Mouse (Mus musculus): Measurements from ENCODE around the gene Elobl. TPM values are rescaled to one million over a fixed set of nuclear protein-coding genes. Genes with fewer than 3 reads are reported as not detected.

Gene Elobl
- polyA plus RNA-seq, 2 experiments = not detected

DNA sequence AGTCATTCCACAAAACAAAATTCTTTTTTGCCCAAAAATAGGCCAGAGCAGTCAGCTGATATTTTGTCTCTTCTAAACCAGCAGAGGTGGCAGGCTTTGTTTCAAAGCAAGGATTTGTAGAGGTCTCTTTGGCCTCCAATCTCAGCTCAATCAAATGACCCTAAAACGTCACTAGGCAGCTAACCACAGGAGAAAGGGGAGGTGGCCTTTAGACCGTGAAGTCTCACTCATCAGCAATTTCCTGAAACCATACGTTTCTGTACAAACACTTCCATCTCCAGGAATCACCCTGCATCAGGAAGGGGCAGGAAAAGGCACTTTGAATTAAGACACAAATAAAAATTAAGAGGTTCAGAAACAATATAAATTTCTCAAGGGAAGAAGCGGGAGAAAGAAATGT, 11.9 kb downstream of the Elobl start:
- DNase-seq (ENCODE audit: low spot score) (peak; percentile 33), ATAC-seq (ENCODE audit: low FRiP score, low read depth) (peak; percentile 58; the same call in 1 of the 2 replicates)
- peak overlapping the region; percentile 49 for H3K27ac ChIP-seq (replicated peaks; ENCODE audit: low read depth, low read length)
- under 1% methylated on average over 4 of the region's 4 CpGs for WGBS
- TF ChIP-seq POLR2A (IDR thresholded peaks at IDR 0.05; ENCODE audit: borderline replicate concordance, extremely low read depth, insufficient read depth, insufficient read length) = no peak
- peak overlapping the region; percentile 45 for H3K4me3 ChIP-seq (replicated peaks; ENCODE audit: low read length)
- H3K4me2 ChIP-seq (replicated peaks; ENCODE audit: low read depth, low read length, severe bottlenecking) = peak overlapping the region; percentile 51
- H3K9me3 ChIP-seq (ENCODE audit: control insufficient read depth, low read length) = no peaks in the 10 kb centered on the region
- no peaks in the 10 kb centered on the region for H3K27me3 ChIP-seq (ENCODE audit: control insufficient read depth, insufficient read depth, low read length)
- peak overlapping the region; percentile 52 for H3K9ac ChIP-seq (ENCODE audit: low read depth, low read length, severe bottlenecking)
- H3K4me1 ChIP-seq (ENCODE audit: control insufficient read depth, insufficient read depth, low read length) = peaks cover 11% of the 10 kb centered on the region; the same call in 1 of the 2 replicates
- 0 out of 2 replicates have a peak, but pooled peaks cover 4% of the 10 kb centered on the region for H3K36me3 ChIP-seq (ENCODE audit: control insufficient read depth, insufficient read depth, low read length)

DNA sequence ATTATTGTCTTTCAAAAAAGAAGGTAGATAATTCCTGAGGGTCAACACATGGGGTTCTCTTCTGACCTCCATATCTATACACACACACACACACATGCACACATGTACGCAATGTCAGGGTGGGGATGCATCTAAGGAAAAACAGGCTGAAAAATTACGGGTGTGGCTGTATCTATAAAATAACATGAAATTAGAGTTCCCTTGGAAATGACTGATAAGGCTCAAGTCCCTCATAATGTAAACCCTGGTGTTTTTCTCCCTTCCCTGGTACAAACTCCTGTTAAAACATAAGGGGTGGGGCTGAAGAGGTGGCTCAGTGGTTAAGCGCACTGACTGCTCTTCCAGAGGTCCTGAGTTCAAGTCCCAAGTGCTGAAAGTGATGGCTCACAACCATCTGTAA, 13.1 kb downstream of the Elobl start:
- H3K4me1 ChIP-seq (ENCODE audit: control insufficient read depth, insufficient read depth, low read length) = peaks cover 11% of the 10 kb centered on the region; the same call in 1 of the 2 replicates
- H3K27ac ChIP-seq (replicated peaks; ENCODE audit: low read depth, low read length) = no peak overlapping the region
- H3K36me3 ChIP-seq (ENCODE audit: control insufficient read depth, insufficient read depth, low read length) = peaks cover 11% of the 10 kb centered on the region; the same call in 1 of the 2 replicates
- H3K9ac ChIP-seq (ENCODE audit: low read depth, low read length, severe bottlenecking) = no peak overlapping the region
- WGBS = 95% methylated on average over 3 of the region's 3 CpGs
- ATAC-seq (ENCODE audit: low FRiP score, low read depth) = no peak
- H3K4me3 ChIP-seq (replicated peaks; ENCODE audit: low read length) = no peak overlapping the region
- DNase-seq (ENCODE audit: low spot score) = no peak
- H3K9me3 ChIP-seq (ENCODE audit: control insufficient read depth, low read length) = no peaks in the 10 kb centered on the region
- no peaks in the 10 kb centered on the region for H3K27me3 ChIP-seq (ENCODE audit: control insufficient read depth, insufficient read depth, low read length)
- no peak for TF ChIP-seq POLR2A (IDR thresholded peaks at IDR 0.05; ENCODE audit: borderline replicate concordance, extremely low read depth, insufficient read depth, insufficient read length)
- no peak overlapping the region for H3K4me2 ChIP-seq (replicated peaks; ENCODE audit: low read depth, low read length, severe bottlenecking)

DNA sequence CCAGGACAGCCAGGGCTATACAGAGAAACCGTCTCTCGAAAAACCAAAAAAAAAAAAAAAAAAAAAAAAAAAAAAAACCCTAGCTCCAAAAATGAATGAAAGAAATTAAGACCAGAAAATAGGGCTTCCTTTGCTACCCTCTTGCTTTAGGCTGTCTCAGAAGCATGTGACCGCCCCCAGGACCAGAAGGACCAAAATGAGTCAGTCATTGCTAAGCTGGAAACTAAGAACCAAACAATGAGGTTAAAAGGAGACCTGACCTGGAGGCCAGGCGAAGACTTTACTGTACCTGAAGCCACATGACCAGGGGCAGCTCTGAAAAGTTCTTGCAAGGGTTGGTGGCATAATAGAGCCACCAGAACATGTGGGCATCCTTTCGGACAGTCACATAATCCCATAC, 14.6 kb downstream of the Elobl start:
- no peaks in the 10 kb centered on the region for H3K9me3 ChIP-seq (ENCODE audit: control insufficient read depth, low read length)
- no peak for TF ChIP-seq POLR2A (IDR thresholded peaks at IDR 0.05; ENCODE audit: borderline replicate concordance, extremely low read depth, insufficient read depth, insufficient read length)
- no peak for DNase-seq (ENCODE audit: low spot score)
- no peak overlapping the region for H3K4me2 ChIP-seq (replicated peaks; ENCODE audit: low read depth, low read length, severe bottlenecking)
- peaks cover 11% of the 10 kb centered on the region for H3K36me3 ChIP-seq (ENCODE audit: control insufficient read depth, insufficient read depth, low read length)
- no peak for ATAC-seq (ENCODE audit: low FRiP score, low read depth)
- 95% methylated on average over 5 of the region's 5 CpGs for WGBS
- no peak overlapping the region for H3K27ac ChIP-seq (replicated peaks; ENCODE audit: low read depth, low read length)
- no peak overlapping the region for H3K4me3 ChIP-seq (replicated peaks; ENCODE audit: low read length)
- no peak overlapping the region for H3K9ac ChIP-seq (ENCODE audit: low read depth, low read length, severe bottlenecking)
- H3K27me3 ChIP-seq (ENCODE audit: control insufficient read depth, insufficient read depth, low read length) = no peaks in the 10 kb centered on the region
- H3K4me1 ChIP-seq (ENCODE audit: control insufficient read depth, insufficient read depth, low read length) = peaks cover 11% of the 10 kb centered on the region; the same call in 1 of the 2 replicates

DNA sequence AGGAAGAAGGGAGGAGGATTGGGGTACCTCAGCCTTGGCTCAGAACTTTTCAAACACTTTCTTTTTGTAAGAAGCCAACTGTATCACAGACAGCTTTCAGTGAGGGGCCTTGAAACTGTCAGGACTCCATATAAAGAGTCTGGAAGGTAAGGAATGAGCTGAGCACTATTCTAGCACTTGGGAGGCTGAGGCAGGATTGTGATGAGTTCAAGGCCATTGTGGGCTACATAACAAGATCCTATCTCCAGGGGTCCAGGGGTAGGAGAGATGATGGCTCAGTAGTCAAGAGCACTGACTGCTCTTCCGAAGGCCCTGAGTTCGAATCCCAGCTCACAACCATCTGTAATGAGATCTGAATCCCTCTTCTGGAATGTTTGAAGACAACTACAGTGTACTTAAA, 15.2 kb downstream of the Elobl start:
- no peak for TF ChIP-seq POLR2A (IDR thresholded peaks at IDR 0.05; ENCODE audit: borderline replicate concordance, extremely low read depth, insufficient read depth, insufficient read length)
- Histone ChIP-seq H3K27me3 (ENCODE audit: control insufficient read depth, insufficient read depth, low read length) (no peaks in the 10 kb centered on the region), H3K9me3 (ENCODE audit: control insufficient read depth, low read length) (no peaks in the 10 kb centered on the region), H3K36me3 (ENCODE audit: control insufficient read depth, insufficient read depth, low read length) (peaks cover 17% of the 10 kb centered on the region), H3K9ac (ENCODE audit: low read depth, low read length, severe bottlenecking) (no peak overlapping the region), H3K4me2 (replicated peaks; ENCODE audit: low read depth, low read length, severe bottlenecking) (no peak overlapping the region), H3K27ac (replicated peaks; ENCODE audit: low read depth, low read length) (no peak overlapping the region), H3K4me1 (ENCODE audit: control insufficient read depth, insufficient read depth, low read length) (peaks cover 11% of the 10 kb centered on the region; the same call in 1 of the 2 replicates), H3K4me3 (replicated peaks; ENCODE audit: low read length) (no peak overlapping the region)
- DNase-seq (ENCODE audit: low spot score) = no peak
- no peak for ATAC-seq (ENCODE audit: low FRiP score, low read depth)
- 93% methylated on average over 2 of the region's 2 CpGs for WGBS

DNA sequence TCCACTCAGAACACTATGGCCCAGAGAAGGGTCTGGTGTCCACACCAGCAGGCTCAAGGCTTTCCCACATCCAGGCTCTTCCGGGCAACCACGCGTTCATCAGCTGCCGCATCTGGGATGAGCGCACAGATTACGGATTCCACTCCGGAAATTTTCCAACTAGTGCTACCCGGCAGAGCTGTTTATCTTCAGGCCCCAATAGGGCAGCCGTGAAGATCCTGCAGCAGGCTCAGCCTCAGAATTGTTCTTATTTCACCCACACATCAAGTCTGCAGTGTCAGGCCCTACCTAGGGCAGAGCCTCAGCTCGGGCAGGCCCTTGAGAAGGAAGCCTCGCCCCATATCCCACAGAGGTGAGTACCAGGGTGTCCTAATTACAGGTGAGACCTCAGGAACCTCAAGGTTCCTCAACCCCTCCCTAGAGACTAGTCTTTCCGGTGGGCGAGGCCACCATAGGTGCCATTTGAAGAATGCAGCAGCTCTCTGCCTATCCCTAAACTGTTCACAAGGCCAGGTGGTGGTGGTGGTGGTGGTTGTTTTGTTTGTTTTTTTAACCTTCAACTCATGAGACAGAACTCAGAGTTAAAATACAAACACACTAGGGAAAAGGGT, 16.0 kb downstream of the Elobl start:
- Histone ChIP-seq H3K4me1 (ENCODE audit: control insufficient read depth, insufficient read depth, low read length) (peaks cover 11% of the 10 kb centered on the region; the same call in 1 of the 2 replicates), H3K4me2 (replicated peaks; ENCODE audit: low read depth, low read length, severe bottlenecking) (no peak overlapping the region), H3K4me3 (replicated peaks; ENCODE audit: low read length) (no peak overlapping the region), H3K9ac (ENCODE audit: low read depth, low read length, severe bottlenecking) (no peak overlapping the region), H3K27ac (replicated peaks; ENCODE audit: low read depth, low read length) (no peak overlapping the region), H3K9me3 (ENCODE audit: control insufficient read depth, low read length) (no peaks in the 10 kb centered on the region), H3K27me3 (ENCODE audit: control insufficient read depth, insufficient read depth, low read length) (no peaks in the 10 kb centered on the region), H3K36me3 (ENCODE audit: control insufficient read depth, insufficient read depth, low read length) (peaks cover 23% of the 10 kb centered on the region)
- 88% methylated on average over 13 of the region's 13 CpGs for WGBS
- no peak for TF ChIP-seq POLR2A (IDR thresholded peaks at IDR 0.05; ENCODE audit: borderline replicate concordance, extremely low read depth, insufficient read depth, insufficient read length)
- no peak for DNase-seq (ENCODE audit: low spot score)
- no peak for ATAC-seq (ENCODE audit: low FRiP score, low read depth)
